Mouse (Mus musculus) layer of hippocampus, adult 18-20 months (tissue): ENCODE measurements around the gene 9230110F15Rik. TPM values are rescaled to one million over a fixed set of nuclear protein-coding genes. Genes with fewer than 3 reads are reported as not detected.
A peak's percentile ranks its signal among the peaks of the same experiment; 100 is the strongest.
"Not testable (repeated sequence)": the region's sequence is repeated elsewhere in the genome, so short reads cannot be mapped to it uniquely, and the experiment has no call there.

Experiments used
- DNase-seq, 2 experiments: peaks; one replicate each; pipeline ENCODE4 v3.0.0; 2022; ENCODE audit warnings: low spot score in 2 of 2
- long read RNA-seq: library from polyadenylated mRNA; stranded (forward); transcript quantifications from one replicate; pipeline ENCODE4 v2.0.0, GENCODE M21; 2021
- total RNA-seq, 2 experiments: library from RNA; stranded (reverse); gene quantifications; 2 replicates each; pipeline ENCODE4 v1.2.3; 2021

Gene 9230110F15Rik
- total RNA-seq, result not detected
- long read RNA-seq, result 0 reads

- no peak for DNase-seq
Observed at GRCm38 (mm10) chr9:35844050-35844449, at the start of gene 9230110F15Rik. TSS of gene 9230110F15Rik (minus strand) at chr9:35844150.

- peak; percentile 41 to 67 for DNase-seq
Observed at GRCm38 (mm10) chr9:35893112-35893511, 49.2 kb upstream of the 9230110F15Rik start.

GRCm38 (mm10) chr9:35817881-35818280 lies 26.1 kb downstream of the 9230110F15Rik start:
- DNase-seq, result not testable (repeated sequence)

- DNase-seq, result no peak
Observed at GRCm38 (mm10) chr9:35798146-35798545, 45.8 kb downstream of the 9230110F15Rik start.

- no peak for DNase-seq
Observed at GRCm38 (mm10) chr9:35790001-35790400, 53.9 kb downstream of the 9230110F15Rik start, which contains the start of the genes Gm27235 and D730048I06Rik. TSS of gene Gm27235 (minus strand) at chr9:35790101. TSS of gene D730048I06Rik (minus strand) at chr9:35790112.

Other genes starting within 250 kb of the 9230110F15Rik start
- not detected for gene Pate4, start 232.2 kb downstream of the 9230110F15Rik start, total RNA-seq
- not detected for gene Pate3, start 195.9 kb downstream of the 9230110F15Rik start, total RNA-seq
- gene Pate1, start 156.8 kb downstream of the 9230110F15Rik start, total RNA-seq, result not detected
- not detected for gene Gm17677, start 103.1 kb downstream of the 9230110F15Rik start, total RNA-seq
- gene Gm17727, start 66.0 kb downstream of the 9230110F15Rik start, total RNA-seq, result not detected
- not detected for gene Gm27235, start 54.0 kb downstream of the 9230110F15Rik start, total RNA-seq
- gene D730048I06Rik, start 54.0 kb downstream of the 9230110F15Rik start, total RNA-seq, result not detected
- gene 9230113P08Rik, start 64.3 kb upstream of the 9230110F15Rik start, total RNA-seq, result under 1 TPM in 1 of 2 experiments, not detected in 1; 0.20 TPM